Mouse (Mus musculus) MEL (cell line): Measurements from ENCODE around the gene Cd47. TPM values are rescaled to one million over a fixed set of nuclear protein-coding genes. Genes with fewer than 3 reads are reported as not detected.

ENCODE experiments used
- DNase-seq: peaks from one replicate; pipeline ENCODE4 v3.0.0; 2011; ENCODE audit warnings: low read depth, low spot score
- H3K27ac ChIP-seq: 2 replicates; pipeline ENCODE4 v1.5.1; 2012; ENCODE audit warnings: low read depth, mild to moderate bottlenecking, control low read depth, low read length, moderate library complexity; ENCODE audit not compliant: control insufficient read depth
- H3K27me3 ChIP-seq, 2 experiments: fragments of 150-350 bp in 1 of 2; sonication (generic) in 1 of 2; 2 replicates each; pipeline ENCODE4 v1.6.1; 2012; ENCODE audit warnings: low read length in 2 of 2, mild to moderate bottlenecking in 2 of 2, improper control_type of control experiment in 1 of 2, moderate library complexity in 1 of 2; ENCODE audit not compliant: insufficient read depth in 2 of 2, control insufficient read depth in 1 of 2
- H3K36me3 ChIP-seq, 2 experiments: 2 replicates each; pipeline ENCODE4 v1.6.1; 2012 to 2014; ENCODE audit warnings: low read length in 2 of 2, improper control_type of control experiment in 1 of 2, inconsistent platforms in 1 of 2, mild to moderate bottlenecking in 1 of 2; ENCODE audit not compliant: insufficient read depth in 2 of 2, control insufficient read depth in 1 of 2
- H3K4me1 ChIP-seq, 2 experiments: fragments of 150-350 bp in 1 of 2; sonication (generic) in 1 of 2; 2 replicates each; pipeline ENCODE4 v1.6.1; 2012; ENCODE audit warnings: low read length in 2 of 2, improper control_type of control experiment in 1 of 2, mild to moderate bottlenecking in 1 of 2; ENCODE audit not compliant: insufficient read depth in 2 of 2, control insufficient read depth in 1 of 2
- H3K4me3 ChIP-seq, 2 experiments: fragments of 150-350 bp in 1 of 2; sonication (generic) in 1 of 2; 2 replicates each; pipeline ENCODE4 v1.5.1; 2012; ENCODE audit warnings: low read depth in 2 of 2, low read length in 2 of 2, mild to moderate bottlenecking in 2 of 2, moderate library complexity in 2 of 2, control low read depth in 1 of 2, improper control_type of control experiment in 1 of 2; ENCODE audit not compliant: control insufficient read depth in 1 of 2, insufficient read depth in 1 of 2
- H3K79me2 ChIP-seq: 2 replicates; pipeline ENCODE4 v1.6.1; 2012; ENCODE audit warnings: mild to moderate bottlenecking, low read length, moderate library complexity; ENCODE audit not compliant: control insufficient read depth, poor library complexity, insufficient read depth
- H3K9ac ChIP-seq: 2 replicates; pipeline ENCODE4 v1.6.1; 2012; ENCODE audit warnings: low read depth, mild to moderate bottlenecking, control low read depth, low read length, moderate library complexity; ENCODE audit not compliant: control insufficient read depth, poor library complexity, severe bottlenecking
- H3K9me3 ChIP-seq: fragments of 150-350 bp; sonication (generic); replicated peaks from 2 replicates; pipeline ENCODE4 v1.6.1; 2012; ENCODE audit warnings: mild to moderate bottlenecking, low read length, improper control_type of control experiment, moderate library complexity; ENCODE audit not compliant: insufficient read depth
- BHLHE40 ChIP-seq: IDR thresholded peaks from 2 replicates; pipeline ENCODE4 v1.6.1; 2012; ENCODE audit warnings: low read depth, mild to moderate bottlenecking, inconsistent platforms, low read length, improper control_type of control experiment, borderline replicate concordance
- CHD1 ChIP-seq: IDR thresholded peaks from 2 replicates; pipeline ENCODE4 v1.6.1; 2012; ENCODE audit warnings: low read depth, mild to moderate bottlenecking, inconsistent platforms, low read length, improper control_type of control experiment
- CHD2 ChIP-seq: IDR thresholded peaks from 2 replicates; pipeline ENCODE4 v1.6.1; 2011; ENCODE audit warnings: low read length, improper control_type of control experiment
- CTCF ChIP-seq, 3 experiments: IDR thresholded peaks in 2 of 3; conservative IDR thresholded peaks in 1 of 3; 2 replicates each; pipeline ENCODE4 v1.5.1; 2011 to 2012; ENCODE audit warnings: low read length in 3 of 3, low read depth in 2 of 3, mild to moderate bottlenecking in 2 of 3, improper control_type of control experiment in 1 of 3, inconsistent platforms in 1 of 3, mixed read lengths in 1 of 3, moderate library complexity in 1 of 3; ENCODE audit not compliant: control insufficient read depth in 1 of 3, insufficient read depth in 1 of 3, poor library complexity in 1 of 3, severe bottlenecking in 1 of 3
- E2F4 ChIP-seq: IDR thresholded peaks from 2 replicates; pipeline ENCODE4 v1.6.1; 2011; ENCODE audit warnings: low read depth, low read length, improper control_type of control experiment, borderline replicate concordance
- ELF1 ChIP-seq: IDR thresholded peaks from 2 replicates; pipeline ENCODE4 v1.6.1; 2014; ENCODE audit warnings: low read depth, mild to moderate bottlenecking, inconsistent platforms, low read length, improper control_type of control experiment, moderate library complexity
- EP300 ChIP-seq, 2 experiments: IDR thresholded peaks; 2 replicates each; pipeline ENCODE4 v1.6.1; 2011; ENCODE audit warnings: improper control_type of control experiment in 2 of 2, low read length in 2 of 2, low read depth in 1 of 2, mild to moderate bottlenecking in 1 of 2
- GABPA ChIP-seq: IDR thresholded peaks from 2 replicates; pipeline ENCODE4 v1.6.1; 2012; ENCODE audit warnings: low read depth, mild to moderate bottlenecking, inconsistent platforms, low read length, improper control_type of control experiment, moderate library complexity
- GATA1 ChIP-seq: IDR thresholded peaks from 2 replicates; pipeline ENCODE4 v1.6.1; 2011; ENCODE audit warnings: low read depth, low read length, improper control_type of control experiment
- HCFC1 ChIP-seq: IDR thresholded peaks from 2 replicates; pipeline ENCODE4 v1.6.1; 2012; ENCODE audit warnings: low read depth, mild to moderate bottlenecking, inconsistent platforms, low read length, improper control_type of control experiment, moderate library complexity
- JUND ChIP-seq: IDR thresholded peaks from 2 replicates; pipeline ENCODE4 v1.6.1; 2011; ENCODE audit warnings: low read depth, mild to moderate bottlenecking, improper control_type of control experiment, low read length
- MAFK ChIP-seq: IDR thresholded peaks from 2 replicates; pipeline ENCODE4 v1.6.1; 2011; ENCODE audit warnings: low read depth, mild to moderate bottlenecking, low read length, improper control_type of control experiment, borderline replicate concordance
- MAX ChIP-seq: IDR thresholded peaks from 2 replicates; pipeline ENCODE4 v1.6.1; 2011; ENCODE audit warnings: low read length, improper control_type of control experiment
- MEF2A ChIP-seq: IDR thresholded peaks from 2 replicates; pipeline ENCODE4 v1.6.1; 2014; ENCODE audit warnings: low read depth, mild to moderate bottlenecking, inconsistent platforms, low read length, improper control_type of control experiment; ENCODE audit not compliant: poor library complexity, insufficient replicate concordance, severe bottlenecking; ENCODE audit errors: extremely low read depth
- MXI1 ChIP-seq: IDR thresholded peaks from 2 replicates; pipeline ENCODE4 v1.6.1; 2011; ENCODE audit warnings: mild to moderate bottlenecking, low read depth, low read length, improper control_type of control experiment
- MYB ChIP-seq: IDR thresholded peaks from 2 replicates; pipeline ENCODE4 v1.6.1; 2011; ENCODE audit warnings: mild to moderate bottlenecking, low read depth, low read length, improper control_type of control experiment
- MYC ChIP-seq: IDR thresholded peaks from 2 replicates; pipeline ENCODE4 v1.6.1; 2011; ENCODE audit warnings: low read depth, mild to moderate bottlenecking, low read length, improper control_type of control experiment, moderate library complexity
- NELFE ChIP-seq: IDR thresholded peaks from 2 replicates; pipeline ENCODE4 v1.6.1; 2011; ENCODE audit warnings: low read depth, low read length, improper control_type of control experiment
- NRF1 ChIP-seq: IDR thresholded peaks from 2 replicates; pipeline ENCODE4 v1.6.1; 2014; ENCODE audit warnings: low read depth, mild to moderate bottlenecking, inconsistent platforms, low read length, improper control_type of control experiment, moderate library complexity; ENCODE audit not compliant: poor library complexity, insufficient read depth, severe bottlenecking
- POLR2A ChIP-seq, 2 experiments: IDR thresholded peaks; 2 replicates each; pipeline ENCODE4 v1.6.1; 2011 to 2012; ENCODE audit warnings: low read length in 2 of 2, mild to moderate bottlenecking in 2 of 2, control low read depth in 1 of 2, improper control_type of control experiment in 1 of 2, low read depth in 1 of 2, moderate library complexity in 1 of 2; ENCODE audit not compliant: control insufficient read depth in 1 of 2, insufficient read depth in 1 of 2, poor library complexity in 1 of 2
- POLR2AphosphoS5 ChIP-seq: IDR thresholded peaks from 2 replicates; pipeline ENCODE4 v1.6.1; 2012; ENCODE audit warnings: low read depth, borderline replicate concordance, mild to moderate bottlenecking, inconsistent platforms, low read length, moderate library complexity, mixed read lengths
- RAD21 ChIP-seq: IDR thresholded peaks from 2 replicates; pipeline ENCODE4 v1.6.1; 2011; ENCODE audit warnings: mild to moderate bottlenecking, low read depth, low read length, improper control_type of control experiment
- SIN3A ChIP-seq: IDR thresholded peaks from 2 replicates; pipeline ENCODE4 v1.6.1; 2012; ENCODE audit warnings: low read length, improper control_type of control experiment, inconsistent platforms
- SMC3 ChIP-seq: IDR thresholded peaks from 2 replicates; pipeline ENCODE4 v1.6.1; 2011; ENCODE audit warnings: low read depth, low read length, improper control_type of control experiment
- TAL1 ChIP-seq: IDR thresholded peaks from 2 replicates; pipeline ENCODE4 v1.6.1; 2012; ENCODE audit warnings: mild to moderate bottlenecking, inconsistent platforms, low read length, moderate library complexity, mixed read lengths
- TBP ChIP-seq: IDR thresholded peaks from 2 replicates; pipeline ENCODE4 v1.8.0; 2011; ENCODE audit warnings: low read depth, low read length, improper control_type of control experiment
- TCF12 ChIP-seq: IDR thresholded peaks from 2 replicates; pipeline ENCODE4 v1.6.1; 2014; ENCODE audit warnings: low read depth, mild to moderate bottlenecking, inconsistent platforms, low read length, improper control_type of control experiment, moderate library complexity
- UBTF ChIP-seq: IDR thresholded peaks from 2 replicates; pipeline ENCODE4 v1.6.1; 2012; ENCODE audit warnings: low read depth, mild to moderate bottlenecking, inconsistent platforms, low read length, improper control_type of control experiment, moderate library complexity, borderline replicate concordance; ENCODE audit not compliant: insufficient read depth
- USF1 ChIP-seq: IDR thresholded peaks from 2 replicates; pipeline ENCODE4 v1.6.1; 2014; ENCODE audit warnings: low read depth, mild to moderate bottlenecking, inconsistent platforms, low read length, improper control_type of control experiment, moderate library complexity
- USF2 ChIP-seq, 2 experiments: IDR thresholded peaks; 2 replicates each; pipeline ENCODE4 v1.6.1; 2011 to 2012; ENCODE audit warnings: improper control_type of control experiment in 2 of 2, low read length in 2 of 2, borderline replicate concordance in 1 of 2, inconsistent platforms in 1 of 2, low read depth in 1 of 2, mild to moderate bottlenecking in 1 of 2; ENCODE audit not compliant: insufficient read depth in 1 of 2
- ZC3H11A ChIP-seq: IDR thresholded peaks from 2 replicates; pipeline ENCODE4 v1.6.1; 2012; ENCODE audit warnings: low read depth, mild to moderate bottlenecking, inconsistent platforms, low read length, improper control_type of control experiment
- ZKSCAN1 ChIP-seq: IDR thresholded peaks from 2 replicates; pipeline ENCODE4 v1.6.1; 2012; ENCODE audit warnings: low read depth, mild to moderate bottlenecking, inconsistent platforms, low read length, improper control_type of control experiment, moderate library complexity
- ZMIZ1 ChIP-seq: IDR thresholded peaks from 2 replicates; pipeline ENCODE4 v1.6.1; 2012; ENCODE audit warnings: low read depth, mild to moderate bottlenecking, inconsistent platforms, low read length, improper control_type of control experiment, moderate library complexity
- ZNF384 ChIP-seq: IDR thresholded peaks from 2 replicates; pipeline ENCODE4 v1.6.1; 2012; ENCODE audit warnings: low read depth, mild to moderate bottlenecking, inconsistent platforms, low read length, improper control_type of control experiment
- polyA plus RNA-seq, 2 experiments: library from polyadenylated mRNA; stranded (reverse) in 1 of 2; unstranded in 1 of 2; fragments of >175 nt in 1 of 2; fragments of >200 nt in 1 of 2; gene quantifications; 2 replicates each; pipeline versions ENCODE4 v1.2.1 to v1.2.4; 2012; ENCODE audit warnings: low replicate concordance in 2 of 2, low read depth in 1 of 2; ENCODE audit not compliant: insufficient read length in 2 of 2, insufficient read depth in 1 of 2, missing spikeins in 1 of 2
- total RNA-seq: library from RNA; depleted of rRNA; stranded (reverse); fragments of 300-350 nt; gene quantifications from 2 replicates; pipeline ENCODE4 v1.2.3, GENCODE M21; 2012

The Cd47 gene
- total and polyA plus RNA-seq, 3 experiments: 45.9 to 57.5 (median 51.7) TPM

- no peaks in the 10 kb centered on the region for H3K27me3 ChIP-seq
- H3K4me1 ChIP-seq: peaks cover 23 to 26% of the 10 kb centered on the region in 2 experiments
- no peaks in the 10 kb centered on the region for H3K79me2 ChIP-seq
- H3K9me3 ChIP-seq: no peaks in the 10 kb centered on the region
- H3K4me3 ChIP-seq: peak overlapping the region; percentile 27 to 60
- H3K36me3 ChIP-seq: peaks cover 0 to 37% of the 10 kb centered on the region in 2 experiments; a peak in 2 of 4 replicates
- peak overlapping the region; percentile 58 for H3K9ac ChIP-seq
- DNase-seq: peak; percentile 97
- H3K27ac ChIP-seq: peak overlapping the region; percentile 93
- TF ChIP-seq HCFC1 (peak; percentile 61), MXI1 (peak; percentile 72; the same call in 1 of the 2 replicates), RAD21 (peak; percentile 3), ELF1 (peak; percentile 51), POLR2AphosphoS5 (0 out of 2 replicates have a peak, but pooled peaks have one; percentile 46), NELFE (peak; percentile 57), MYB (peak; percentile 88), USF1 (peak; percentile 94), UBTF (no peak), SMC3 (peak; percentile 16; the same call in 1 of the 2 replicates), SIN3A (peak; percentile 89), USF2 (IDR thresholded peaks at IDR 0.05; ENCODE audit: borderline replicate concordance in 1 of 2, insufficient read depth in 1 of 2, low read depth in 1 of 2, low read length in 2 of 2) (peak in 1 of 2 experiments; percentile 72; a peak in 2 of 4 replicates), MEF2A (peak; percentile 60; the same call in 1 of the 2 replicates), EP300 (IDR thresholded peaks at IDR 0.05; ENCODE audit: low read depth in 1 of 2, low read length in 2 of 2) (peak; percentile 91 to 97), JUND (peak; percentile 75; the same call in 1 of the 2 replicates), CTCF (IDR thresholded peaks at IDR 0.05 in 2 of 3, conservative IDR thresholded peaks at IDR 0.05 in 1 of 3; ENCODE audit: control insufficient read depth in 1 of 3, insufficient read depth in 1 of 3, low read depth in 2 of 3, low read length in 3 of 3, poor library complexity in 1 of 3, severe bottlenecking in 1 of 3) (no peak), TCF12 (peak; percentile 96), MAX (peak; percentile 93), CHD2 (peak; percentile 80), E2F4 (0 out of 2 replicates have a peak, but pooled peaks have one; percentile 40), POLR2A (IDR thresholded peaks at IDR 0.05; ENCODE audit: control insufficient read depth in 1 of 2, insufficient read depth in 1 of 2, low read depth in 1 of 2, low read length in 2 of 2, poor library complexity in 1 of 2) (peak; percentile 23 to 60; a peak in 2 of 4 replicates), MAFK (peak; percentile 79; the same call in 1 of the 2 replicates), GATA1 (peak; percentile 88), ZNF384 (peak; percentile 52; the same call in 1 of the 2 replicates), BHLHE40 (peak; percentile 78), ZC3H11A (peak; percentile 31; the same call in 1 of the 2 replicates), GABPA (no peak), NRF1 (no peak), CHD1 (peak; percentile 28; the same call in 1 of the 2 replicates), TAL1 (peak; percentile 97), ZKSCAN1 (no peak), ZMIZ1 (peak; percentile 59; the same call in 1 of the 2 replicates), TBP (peak; percentile 88), MYC (peak; percentile 97)
Measured at GRCm38 (mm10) chr16:49839681-49840535, 39.6 kb downstream of the Cd47 start.
